ENCODE assay signal across 11 mouse cellular contexts in genomic region chr16:18289614-18290013, GRCm38 (mm10). TPM values are rescaled to one million over a fixed set of nuclear protein-coding genes. Genes with fewer than 3 reads are reported as not detected.
DNase-seq lines count a peak whose midpoint lies in the region; ATAC-seq and TF ChIP-seq lines count a peak whose summit lies in the region.
"Not testable (repeated sequence)": the region's sequence is repeated elsewhere in the genome, so short reads cannot be mapped to it uniquely, and the experiment has no call there.
"Had no signal": no experiment of that assay in that cellular context is flagged by ENCODE, and none has a peak within 500 bp of the region (broad histone marks: within the 10 kb centered on the region; RNA-seq: fewer than 3 reads in every experiment).

No protein-coding gene starts in this region.

- in situ Hi-C loops in ES-E14 (cut with MboI; ENCODE audit: low sequenced_read_pairs in 2 of 2, unreplicated experiment in 2 of 2): not testable (repeated sequence)

- peak overlapping the region; percentile 35; the same call in 1 of the 2 replicates for H3K27ac ChIP-seq in ES-E14 (ENCODE audit: insufficient read depth, low read depth, low read length, poor library complexity, severe bottlenecking)
- peak overlapping the region; percentile 91 for H3K27ac ChIP-seq in embryonic facial prominence, embryonic 13.5 days
- 0 out of 2 replicates have a peak overlapping the region, but pooled peaks have one; percentile 35 for H3K27ac ChIP-seq in hindbrain, embryonic 13.5 days
- H3K27ac ChIP-seq in layer of hippocampus, adult 2 months; liver, postnatal 0 days (ENCODE audit: low read depth): not testable (repeated sequence)
- peak overlapping the region; percentile 91 for H3K27ac ChIP-seq in midbrain, embryonic 15.5 days
- H3K27ac ChIP-seq in stomach, embryonic 15.5 days: peak overlapping the region; percentile 61

- not testable (repeated sequence) for H3K4me1 ChIP-seq in ES-E14 (ENCODE audit: control insufficient read depth in 2 of 2, insufficient read depth in 2 of 2, low read length in 2 of 2, poor library complexity in 1 of 2)
- peaks cover 29% of the 10 kb centered on the region for H3K4me1 ChIP-seq in embryonic facial prominence, embryonic 13.5 days
- peaks cover 36% of the 10 kb centered on the region for H3K4me1 ChIP-seq in hindbrain, embryonic 13.5 days (replicated peaks)
- H3K4me1 ChIP-seq in liver, postnatal 0 days (ENCODE audit: insufficient read depth): peaks cover 20% of the 10 kb centered on the region
- H3K4me1 ChIP-seq in midbrain, embryonic 15.5 days: peaks cover 33% of the 10 kb centered on the region
- H3K4me1 ChIP-seq in stomach, embryonic 15.5 days: peaks cover 18% of the 10 kb centered on the region

- not testable (repeated sequence) for H3K27me3 ChIP-seq in embryonic facial prominence, embryonic 13.5 days; hindbrain, embryonic 13.5 days; liver, postnatal 0 days (ENCODE audit: insufficient read depth, low read length); midbrain, embryonic 15.5 days (replicated peaks); stomach, embryonic 15.5 days (replicated peaks)

- not testable (repeated sequence) for DNase-seq in ES-E14 (ENCODE audit: low read depth, low spot score); layer of hippocampus, adult 2 months (ENCODE audit: low spot score in 2 of 2); liver, postnatal 0 days

- H3K36me3 ChIP-seq in ES-E14 (ENCODE audit: control insufficient read depth, insufficient read depth, low read length, poor library complexity, severe bottlenecking); hindbrain, embryonic 13.5 days; midbrain, embryonic 15.5 days (replicated peaks): not testable (repeated sequence)
- H3K36me3 ChIP-seq in embryonic facial prominence, embryonic 13.5 days: peaks cover 21% of the 10 kb centered on the region
- H3K36me3 ChIP-seq in liver, postnatal 0 days (replicated peaks; ENCODE audit: insufficient read depth, low read length): peaks cover 14% of the 10 kb centered on the region
- peaks cover 13% of the 10 kb centered on the region for H3K36me3 ChIP-seq in stomach, embryonic 15.5 days

- H3K9ac ChIP-seq in ES-E14 (ENCODE audit: insufficient read depth, low read depth, low read length, poor library complexity, severe bottlenecking): peak overlapping the region; percentile 55
- peak overlapping the region; percentile 95 for H3K9ac ChIP-seq in embryonic facial prominence, embryonic 13.5 days
- H3K9ac ChIP-seq in hindbrain, embryonic 13.5 days: peak overlapping the region; percentile 66
- H3K9ac ChIP-seq in liver, postnatal 0 days (replicated peaks): peak overlapping the region; percentile 54
- peak overlapping the region; percentile 42 for H3K9ac ChIP-seq in midbrain, embryonic 15.5 days
- H3K9ac ChIP-seq in stomach, embryonic 15.5 days: not testable (repeated sequence)

- WGBS in embryonic facial prominence, embryonic 13.5 days: 4% methylated on average over 10 of the region's 10 CpGs
- 4% methylated on average over 10 of the region's 10 CpGs for WGBS in hindbrain, embryonic 13.5 days
- 4% methylated on average over 6 of the region's 10 CpGs for WGBS in liver, postnatal 0 days (ENCODE audit: insufficient replicate concordance)
- 5% methylated on average over 10 of the region's 10 CpGs for WGBS in midbrain, embryonic 15.5 days
- WGBS in stomach, embryonic 15.5 days: 2% methylated on average over 10 of the region's 10 CpGs

- peak overlapping the region; percentile 53 for H3K4me2 ChIP-seq in embryonic facial prominence, embryonic 13.5 days
- H3K4me2 ChIP-seq in hindbrain, embryonic 13.5 days: peak overlapping the region; percentile 51
- H3K4me2 ChIP-seq in liver, postnatal 0 days (ENCODE audit: low read depth, low read length): peak overlapping the region; percentile 80
- H3K4me2 ChIP-seq in midbrain, embryonic 15.5 days: peak overlapping the region; percentile 46
- peak overlapping the region; percentile 49 for H3K4me2 ChIP-seq in stomach, embryonic 15.5 days

- H3K9me3 ChIP-seq in ES-E14 (ENCODE audit: control insufficient read depth, insufficient read depth, low read depth, low read length); embryonic facial prominence, embryonic 13.5 days; hindbrain, embryonic 13.5 days; liver, postnatal 0 days (ENCODE audit: low read length); midbrain, embryonic 15.5 days; stomach, embryonic 15.5 days: not testable (repeated sequence)

- not testable (repeated sequence) for ATAC-seq in embryonic facial prominence, embryonic 13.5 days (ENCODE audit: insufficient number of reproducible peaks, insufficient read depth, low FRiP score, low TSS enrichment, low read depth); hindbrain, embryonic 13.5 days (ENCODE audit: low FRiP score); liver, postnatal 0 days; stomach, embryonic 15.5 days (ENCODE audit: insufficient read depth, low FRiP score, low read depth)
- peak; percentile 1; the same call in 1 of the 2 replicates for ATAC-seq in frontal cortex, adult (ENCODE audit: low TSS enrichment)
- ATAC-seq in midbrain, embryonic 15.5 days (replicated peaks): peak; percentile 0; the same call in 1 of the 2 replicates

- TF ChIP-seq CTCF in layer of hippocampus, adult 2 months (conservative IDR thresholded peaks at IDR 0.05); liver, postnatal 0 days (IDR thresholded peaks at IDR 0.05; ENCODE audit: low read depth): not testable (repeated sequence)

- TF ChIP-seq EP300 in liver, postnatal 0 days (IDR thresholded peaks at IDR 0.05; ENCODE audit: low read depth): not testable (repeated sequence)

- peak overlapping the region; percentile 45 to 71 for H3K4me3 ChIP-seq in ES-E14 (ENCODE audit: insufficient read depth in 1 of 2, low read depth in 1 of 2, low read length in 2 of 2, poor library complexity in 1 of 2, severe bottlenecking in 1 of 2)
- H3K4me3 ChIP-seq in embryonic facial prominence, embryonic 13.5 days: peak overlapping the region; percentile 93
- H3K4me3 ChIP-seq in hindbrain, embryonic 13.5 days: peak overlapping the region; percentile 97
- peak overlapping the region; percentile 67 for H3K4me3 ChIP-seq in layer of hippocampus, adult 2 months
- peak overlapping the region; percentile 90 for H3K4me3 ChIP-seq in liver, postnatal 0 days (ENCODE audit: low read depth, low read length)
- peak overlapping the region; percentile 95 for H3K4me3 ChIP-seq in midbrain, embryonic 15.5 days
- peak overlapping the region; percentile 94 for H3K4me3 ChIP-seq in stomach, embryonic 15.5 days (replicated peaks)

RNA-seq across cellular contexts. Expression of gene Dgcr8, which starts 0.6 kb away (rescaled TPM):
- 65.7 and 84.1 TPM in 2 replicates for total RNA-seq in ES-E14 (2012; rRNA removed)
- 38.6 and 39.9 TPM in 2 replicates for polyA plus RNA-seq in embryonic facial prominence, embryonic 13.5 days (2015; fragmentation: Nextera tagmentation; extraction: Ambion mirVana)
- 34.8 and 37.4 TPM in 2 replicates for polyA plus RNA-seq in hindbrain, embryonic 13.5 days (2015; fragmentation: Nextera tagmentation; extraction: Ambion mirVana)
- 10 to 100 TPM; 46.1 to 46.7 TPM for total RNA-seq in layer of hippocampus, adult 2 months (2021)
- 5.4 and 9.2 TPM in 2 replicates for polyA plus RNA-seq in liver, postnatal 0 days (2015; fragmentation: Nextera tagmentation; extraction: Ambion mirVana)
- polyA plus RNA-seq in midbrain, embryonic 15.5 days (2015; fragmentation: Nextera tagmentation; extraction: Ambion mirVana): 37.5 and 38.9 TPM in 2 replicates
- 25.9 and 28.2 TPM in 2 replicates for polyA plus RNA-seq in stomach, embryonic 15.5 days (2015; fragmentation: Nextera tagmentation; extraction: Ambion mirVana)

RNA-seq across cellular contexts. Expression of gene Gm49776, which starts 31.5 kb away (rescaled TPM):
- 0.63 and 1.7 TPM in 2 replicates for total RNA-seq in ES-E14 (2012; rRNA removed)
- polyA plus RNA-seq in embryonic facial prominence, embryonic 13.5 days (2015; fragmentation: Nextera tagmentation; extraction: Ambion mirVana): 0.59 and 3.0 TPM in 2 replicates
- polyA plus RNA-seq in hindbrain, embryonic 13.5 days (2015; fragmentation: Nextera tagmentation; extraction: Ambion mirVana): 3.3 TPM in 1 of 2 replicates, not detected in the other
- total RNA-seq in layer of hippocampus, adult 2 months (2021): not detected
- 1.1 TPM in 1 of 2 replicates, not detected in the other for polyA plus RNA-seq in liver, postnatal 0 days (2015; fragmentation: Nextera tagmentation; extraction: Ambion mirVana)
- polyA plus RNA-seq in midbrain, embryonic 15.5 days (2015; fragmentation: Nextera tagmentation; extraction: Ambion mirVana): 5.1 TPM in 1 of 2 replicates, not detected in the other
- polyA plus RNA-seq in stomach, embryonic 15.5 days (2015; fragmentation: Nextera tagmentation; extraction: Ambion mirVana): 1.1 TPM in 2 replicates
- total RNA-seq: gastrocnemius, postnatal 36 days; layer of hippocampus, postnatal 10 days; neutrophil, adult 5-6 weeks had no signal

RNA-seq across cellular contexts. Expression of gene Ranbp1, which starts 41.1 kb away (rescaled TPM):
- 302 and 410 TPM in 2 replicates for total RNA-seq in ES-E14 (2012; rRNA removed)
- 608 and 686 TPM in 2 replicates for polyA plus RNA-seq in embryonic facial prominence, embryonic 13.5 days (2015; fragmentation: Nextera tagmentation; extraction: Ambion mirVana)
- 444 and 462 TPM in 2 replicates for polyA plus RNA-seq in hindbrain, embryonic 13.5 days (2015; fragmentation: Nextera tagmentation; extraction: Ambion mirVana)
- 10 to 100 TPM; 93.6 to 98.0 TPM for total RNA-seq in layer of hippocampus, adult 2 months (2021)
- 156 and 160 TPM in 2 replicates for polyA plus RNA-seq in liver, postnatal 0 days (2015; fragmentation: Nextera tagmentation; extraction: Ambion mirVana)
- 334 and 360 TPM in 2 replicates for polyA plus RNA-seq in midbrain, embryonic 15.5 days (2015; fragmentation: Nextera tagmentation; extraction: Ambion mirVana)
- 536 and 556 TPM in 2 replicates for polyA plus RNA-seq in stomach, embryonic 15.5 days (2015; fragmentation: Nextera tagmentation; extraction: Ambion mirVana)

RNA-seq across cellular contexts. Expression of gene Trmt2a, which starts 41.1 kb away (rescaled TPM):
- total RNA-seq in ES-E14 (2012; rRNA removed): 99.3 and 102 TPM in 2 replicates
- 110 and 112 TPM in 2 replicates for polyA plus RNA-seq in embryonic facial prominence, embryonic 13.5 days (2015; fragmentation: Nextera tagmentation; extraction: Ambion mirVana)
- 95.8 and 98.7 TPM in 2 replicates for polyA plus RNA-seq in hindbrain, embryonic 13.5 days (2015; fragmentation: Nextera tagmentation; extraction: Ambion mirVana)
- total RNA-seq in layer of hippocampus, adult 2 months (2021): 10 to 100 TPM; 51.1 to 54.9 TPM
- 22.9 and 23.3 TPM in 2 replicates for polyA plus RNA-seq in liver, postnatal 0 days (2015; fragmentation: Nextera tagmentation; extraction: Ambion mirVana)
- 107 and 122 TPM in 2 replicates for polyA plus RNA-seq in midbrain, embryonic 15.5 days (2015; fragmentation: Nextera tagmentation; extraction: Ambion mirVana)
- polyA plus RNA-seq in stomach, embryonic 15.5 days (2015; fragmentation: Nextera tagmentation; extraction: Ambion mirVana): 93.7 and 111 TPM in 2 replicates

RNA-seq across cellular contexts. Expression of gene Zdhhc8, which starts 54.7 kb away (rescaled TPM):
- total RNA-seq in ES-E14 (2012; rRNA removed): 16.2 and 17.0 TPM in 2 replicates
- 13.9 and 18.1 TPM in 2 replicates for polyA plus RNA-seq in embryonic facial prominence, embryonic 13.5 days (2015; fragmentation: Nextera tagmentation; extraction: Ambion mirVana)
- polyA plus RNA-seq in hindbrain, embryonic 13.5 days (2015; fragmentation: Nextera tagmentation; extraction: Ambion mirVana): 11.9 and 12.2 TPM in 2 replicates
- total RNA-seq in layer of hippocampus, adult 2 months (2021): 10 to 100 TPM; 72.0 to 84.1 TPM
- polyA plus RNA-seq in liver, postnatal 0 days (2015; fragmentation: Nextera tagmentation; extraction: Ambion mirVana): 1.3 and 1.6 TPM in 2 replicates
- 15.4 and 19.9 TPM in 2 replicates for polyA plus RNA-seq in midbrain, embryonic 15.5 days (2015; fragmentation: Nextera tagmentation; extraction: Ambion mirVana)
- polyA plus RNA-seq in stomach, embryonic 15.5 days (2015; fragmentation: Nextera tagmentation; extraction: Ambion mirVana): 15.2 and 15.7 TPM in 2 replicates
